Mouse (Mus musculus): ENCODE measurements around the gene Mylk. TPM values are rescaled to one million over a fixed set of nuclear protein-coding genes. Genes with fewer than 3 reads are reported as not detected.
A peak's percentile ranks its signal among the peaks of the same experiment; 100 is the strongest.

The Mylk gene
- total and polyA plus RNA-seq, 2 experiments from 2014 or later, result 3.7 to 20.1 TPM

- DNase-seq (ENCODE audit: low spot score) (no peak), ATAC-seq (0 out of 2 replicates have a peak, but pooled peaks have one; percentile 18)
- H3K36me3 ChIP-seq (ENCODE audit: insufficient read depth, low read length), result no peaks in the 10 kb centered on the region
- H3K9ac ChIP-seq (replicated peaks; ENCODE audit: low read length), result no peak overlapping the region
- H3K4me2 ChIP-seq (ENCODE audit: low read depth, low read length), result no peak overlapping the region
- TF ChIP-seq CTCF (IDR thresholded peaks at IDR 0.05; ENCODE audit: low read depth), result no peak
- H3K4me1 ChIP-seq (ENCODE audit: insufficient read depth, low read length), result no peaks in the 10 kb centered on the region; the same call in 1 of the 2 replicates
- no peaks in the 10 kb centered on the region for H3K27me3 ChIP-seq (ENCODE audit: insufficient read depth, low read length)
- no peak overlapping the region for H3K4me3 ChIP-seq (ENCODE audit: low read length)
- H3K27ac ChIP-seq, result no peak overlapping the region
- WGBS, result 72% methylated on average over 6 of the region's 6 CpGs
- no peaks in the 10 kb centered on the region for H3K9me3 ChIP-seq (ENCODE audit: low read length)
Observed at GRCm38 (mm10) chr16:34924937-34925618, 180.1 kb downstream of the Mylk start.

- no peaks in the 10 kb centered on the region for H3K27me3 ChIP-seq (ENCODE audit: insufficient read depth, low read length)
- no peak for DNase-seq (ENCODE audit: low spot score)
- no peaks in the 10 kb centered on the region for H3K9me3 ChIP-seq (ENCODE audit: low read length)
- no peak for ATAC-seq
- H3K27ac ChIP-seq, result no peak overlapping the region
- no peak overlapping the region for H3K4me3 ChIP-seq (ENCODE audit: low read length)
- H3K9ac ChIP-seq (replicated peaks; ENCODE audit: low read length), result no peak overlapping the region
- H3K36me3 ChIP-seq (ENCODE audit: insufficient read depth, low read length), result no peaks in the 10 kb centered on the region
- no peaks in the 10 kb centered on the region for H3K4me1 ChIP-seq (ENCODE audit: insufficient read depth, low read length)
- WGBS, result 73% methylated on average over 9 of the region's 9 CpGs
- H3K4me2 ChIP-seq (ENCODE audit: low read depth, low read length), result no peak overlapping the region
- no peak for TF ChIP-seq CTCF (IDR thresholded peaks at IDR 0.05; ENCODE audit: low read depth)
Observed at GRCm38 (mm10) chr16:34926531-34927435, 181.8 kb downstream of the Mylk start.

- no peaks in the 10 kb centered on the region for H3K9me3 ChIP-seq (ENCODE audit: low read length)
- DNase-seq (ENCODE audit: low spot score) (no peak), ATAC-seq (no peak)
- no peak overlapping the region for H3K27ac ChIP-seq
- H3K36me3 ChIP-seq (ENCODE audit: insufficient read depth, low read length), result no peaks in the 10 kb centered on the region
- no peak overlapping the region for H3K4me3 ChIP-seq (ENCODE audit: low read length)
- TF ChIP-seq CTCF (IDR thresholded peaks at IDR 0.05; ENCODE audit: low read depth), result no peak
- H3K27me3 ChIP-seq (ENCODE audit: insufficient read depth, low read length), result no peaks in the 10 kb centered on the region
- no peak overlapping the region for H3K9ac ChIP-seq (replicated peaks; ENCODE audit: low read length)
- H3K4me1 ChIP-seq (ENCODE audit: insufficient read depth, low read length), result no peaks in the 10 kb centered on the region
- 64% methylated on average over 8 of the region's 8 CpGs for WGBS
- H3K4me2 ChIP-seq (ENCODE audit: low read depth, low read length), result no peak overlapping the region
Observed at GRCm38 (mm10) chr16:34929686-34930085, 184.7 kb downstream of the Mylk start.

- no peak overlapping the region for H3K4me2 ChIP-seq (ENCODE audit: low read depth, low read length)
- no peak for DNase-seq (ENCODE audit: low spot score)
- ATAC-seq, result no peak
- no peaks in the 10 kb centered on the region for H3K27me3 ChIP-seq (ENCODE audit: insufficient read depth, low read length)
- no peak for TF ChIP-seq CTCF (IDR thresholded peaks at IDR 0.05; ENCODE audit: low read depth)
- no peaks in the 10 kb centered on the region for H3K4me1 ChIP-seq (ENCODE audit: insufficient read depth, low read length)
- no peaks in the 10 kb centered on the region for H3K9me3 ChIP-seq (ENCODE audit: low read length)
- H3K4me3 ChIP-seq (ENCODE audit: low read length), result no peak overlapping the region
- no peak overlapping the region for H3K9ac ChIP-seq (replicated peaks; ENCODE audit: low read length)
- no peak overlapping the region for H3K27ac ChIP-seq
- 82% methylated on average over 7 of the region's 7 CpGs for WGBS
- no peaks in the 10 kb centered on the region for H3K36me3 ChIP-seq (ENCODE audit: insufficient read depth, low read length)
Observed at GRCm38 (mm10) chr16:34930110-34930509, 185.1 kb downstream of the Mylk start.

- no peaks in the 10 kb centered on the region for H3K27me3 ChIP-seq (ENCODE audit: insufficient read depth, low read length)
- DNase-seq (ENCODE audit: low spot score) (no peak), ATAC-seq (no peak)
- H3K4me1 ChIP-seq (ENCODE audit: insufficient read depth, low read length), result no peaks in the 10 kb centered on the region
- no peaks in the 10 kb centered on the region for H3K36me3 ChIP-seq (ENCODE audit: insufficient read depth, low read length)
- H3K4me2 ChIP-seq (ENCODE audit: low read depth, low read length), result no peak overlapping the region
- no peak for TF ChIP-seq CTCF (IDR thresholded peaks at IDR 0.05; ENCODE audit: low read depth)
- no peaks in the 10 kb centered on the region for H3K9me3 ChIP-seq (ENCODE audit: low read length)
- no peak overlapping the region for H3K4me3 ChIP-seq (ENCODE audit: low read length)
- H3K9ac ChIP-seq (replicated peaks; ENCODE audit: low read length), result no peak overlapping the region
- H3K27ac ChIP-seq, result no peak overlapping the region
- WGBS, result 84% methylated on average over 2 of the region's 2 CpGs
Observed at GRCm38 (mm10) chr16:34931306-34931705, 186.3 kb downstream of the Mylk start.

- 81% methylated on average over 4 of the region's 4 CpGs for WGBS
- Histone ChIP-seq H3K9ac (replicated peaks; ENCODE audit: low read length) (no peak overlapping the region), H3K4me3 (ENCODE audit: low read length) (no peak overlapping the region), H3K27ac (no peak overlapping the region), H3K9me3 (ENCODE audit: low read length) (no peaks in the 10 kb centered on the region), H3K4me1 (ENCODE audit: insufficient read depth, low read length) (no peaks in the 10 kb centered on the region), H3K4me2 (ENCODE audit: low read depth, low read length) (no peak overlapping the region), H3K36me3 (ENCODE audit: insufficient read depth, low read length) (no peaks in the 10 kb centered on the region), H3K27me3 (ENCODE audit: insufficient read depth, low read length) (no peaks in the 10 kb centered on the region)
- no peak for ATAC-seq
- no peak for DNase-seq (ENCODE audit: low spot score)
- no peak for TF ChIP-seq CTCF (IDR thresholded peaks at IDR 0.05; ENCODE audit: low read depth)
Observed at GRCm38 (mm10) chr16:34933173-34933572, 188.2 kb downstream of the Mylk start.
